ENCODE assay signal across 19 mouse cellular contexts in genomic region chr12:21424683-21425082, GRCm38 (mm10). TPM values are rescaled to one million over a fixed set of nuclear protein-coding genes. Genes with fewer than 3 reads are reported as not detected.
DNase-seq lines count a peak whose midpoint lies in the region; ATAC-seq lines count a peak whose summit lies in the region.
"Had no signal": no experiment of that assay in that cellular context is flagged by ENCODE, and none has a peak within 500 bp of the region (broad histone marks: within the 10 kb centered on the region; RNA-seq: fewer than 3 reads in every experiment).

No protein-coding gene starts in this region.

- no peak overlapping the region for H3K9ac ChIP-seq in liver, embryonic 11.5 days (ENCODE audit: low read depth, low read length)
- H3K9ac ChIP-seq: embryonic facial prominence, embryonic 13.5 days; forebrain, embryonic 15.5 days; limb, embryonic 13.5 days; lung, embryonic 15.5 days; midbrain, embryonic 12.5 days; neural tube, embryonic 15.5 days had no signal

- H3K4me1 ChIP-seq in liver, embryonic 11.5 days (replicated peaks; ENCODE audit: control insufficient read depth, insufficient read depth, low read length) = peaks cover 7% of the 10 kb centered on the region

- no peaks in the 10 kb centered on the region for H3K36me3 ChIP-seq in liver, embryonic 11.5 days (ENCODE audit: control insufficient read depth, insufficient read depth, low read length)
- H3K36me3 ChIP-seq: embryonic facial prominence, embryonic 13.5 days; forebrain, embryonic 15.5 days; limb, embryonic 13.5 days; lung, embryonic 15.5 days; midbrain, embryonic 12.5 days; neural tube, embryonic 15.5 days had no signal

- peak; percentile 60 for ATAC-seq in frontal cortex, adult (ENCODE audit: low TSS enrichment)
- no peak for ATAC-seq in liver, embryonic 11.5 days (replicated peaks; ENCODE audit: low FRiP score)
- ATAC-seq: forebrain, embryonic 15.5 days had no signal

- no peaks in the 10 kb centered on the region for H3K9me3 ChIP-seq in liver, embryonic 11.5 days (ENCODE audit: control insufficient read depth, low read length)
- H3K9me3 ChIP-seq: embryonic facial prominence, embryonic 13.5 days; forebrain, embryonic 15.5 days; limb, embryonic 13.5 days; lung, embryonic 15.5 days; midbrain, embryonic 12.5 days; neural tube, embryonic 15.5 days had no signal

- no peak overlapping the region for H3K4me2 ChIP-seq in liver, embryonic 11.5 days
- H3K4me2 ChIP-seq: embryonic facial prominence, embryonic 13.5 days; forebrain, embryonic 15.5 days; limb, embryonic 13.5 days; lung, embryonic 15.5 days; midbrain, embryonic 12.5 days; neural tube, embryonic 15.5 days had no signal

- no peak for DNase-seq in frontal cortex, postnatal 36 days (ENCODE audit: low spot score in 2 of 2)
- peak; percentile 11 to 29 for DNase-seq in kidney, postnatal 4 days
- no peak for DNase-seq in kidney, adult 18-20 months
- DNase-seq in testis, postnatal 14 days (ENCODE audit: low spot score) = peak; percentile 52
- no peak for DNase-seq in testis, postnatal 10 days (ENCODE audit: low spot score)
- peak; percentile 97 for DNase-seq in retina, postnatal 1 day
- DNase-seq in liver, embryonic 11.5 days (ENCODE audit: low spot score) = no peak
- DNase-seq: adrenal gland, adult 8-10 months; gastrocnemius, postnatal 25 days; kidney, postnatal 14 days; right cerebral cortex, postnatal 25 days; thymus, postnatal 25 days had no signal

- no peak overlapping the region for H3K27ac ChIP-seq in liver, embryonic 11.5 days (ENCODE audit: low read depth, low read length)
- H3K27ac ChIP-seq: embryonic facial prominence, embryonic 13.5 days; forebrain, embryonic 15.5 days; limb, embryonic 13.5 days; lung, embryonic 15.5 days; midbrain, embryonic 12.5 days; neural tube, embryonic 15.5 days had no signal

- no peak overlapping the region for H3K4me3 ChIP-seq in liver, embryonic 11.5 days (ENCODE audit: low read depth, low read length)
- H3K4me3 ChIP-seq: embryonic facial prominence, embryonic 13.5 days; forebrain, embryonic 15.5 days; limb, embryonic 13.5 days; lung, embryonic 15.5 days; midbrain, embryonic 12.5 days; neural tube, embryonic 15.5 days had no signal

- WGBS in liver, embryonic 11.5 days = 74% methylated on average over 7 of the region's 7 CpGs

- no peaks in the 10 kb centered on the region for H3K27me3 ChIP-seq in liver, embryonic 11.5 days (replicated peaks; ENCODE audit: control insufficient read depth, insufficient read depth, low read length)
- H3K27me3 ChIP-seq: embryonic facial prominence, embryonic 13.5 days; forebrain, embryonic 15.5 days; limb, embryonic 13.5 days; lung, embryonic 15.5 days; midbrain, embryonic 12.5 days; neural tube, embryonic 15.5 days had no signal

RNA-seq across cellular contexts. Expression of gene Ywhaq, which starts 7.2 kb away (rescaled TPM):
- 521 and 564 TPM in 2 replicates for polyA plus RNA-seq in liver, embryonic 11.5 days (2014; fragmentation: Nextera tagmentation; extraction: Ambion mirVana)

RNA-seq across cellular contexts. Expression of gene Adam17, which starts 51.3 kb away (rescaled TPM):
- 35.6 and 40.3 TPM in 2 replicates for polyA plus RNA-seq in liver, embryonic 11.5 days (2014; fragmentation: Nextera tagmentation; extraction: Ambion mirVana)

Comparison
In these comparisons a context has a peak if more than half of its experiments do, and no peak if none do; other contexts are left out.
1. DNase-seq: peak in kidney, postnatal 4 days (2 of 2), testis, postnatal 14 days (single experiment) and retina, postnatal 1 day (single experiment); none in frontal cortex, postnatal 36 days (0 of 2), kidney, adult 18-20 months (single experiment), testis, postnatal 10 days (single experiment) and liver, embryonic 11.5 days (single experiment).